8 mouse cellular contexts compared by ENCODE assay signal in genomic region chr9:65676358-65677118, GRCm38 (mm10). TPM values are rescaled to one million over a fixed set of nuclear protein-coding genes. Genes with fewer than 3 reads are reported as not detected.
DNase-seq lines count a peak whose midpoint lies in the region; ATAC-seq lines count a peak whose summit lies in the region.

No protein-coding gene starts in this region.

- peak overlapping the region; percentile 70 for H3K4me3 ChIP-seq in hindbrain, embryonic 16.5 days (ENCODE audit: low read length)
- H3K4me3 ChIP-seq in macrophage (ENCODE audit: inconsistent target) = peak overlapping the region; percentile 40

- H3K27ac ChIP-seq in hindbrain, embryonic 16.5 days (ENCODE audit: low read depth, low read length) = peak overlapping the region; percentile 70
- no peak overlapping the region for H3K27ac ChIP-seq in macrophage

- H3K9me3 ChIP-seq in hindbrain, embryonic 16.5 days (ENCODE audit: control insufficient read depth, low read length) = no peaks in the 10 kb centered on the region

- ATAC-seq in hindbrain, embryonic 16.5 days = peak; percentile 98

- H3K4me1 ChIP-seq in hindbrain, embryonic 16.5 days (ENCODE audit: control insufficient read depth, insufficient read depth, low read depth, low read length) = peaks cover 44% of the 10 kb centered on the region

- no peaks in the 10 kb centered on the region for H3K36me3 ChIP-seq in hindbrain, embryonic 16.5 days (ENCODE audit: control insufficient read depth, insufficient read depth, low read length)
- no peaks in the 10 kb centered on the region for H3K36me3 ChIP-seq in macrophage (ENCODE audit: inconsistent target)

- WGBS in hindbrain, embryonic 16.5 days = 0% methylated on average over 36 of the region's 51 CpGs
- WGBS in macrophage (ENCODE audit: missing documents) = under 1% methylated on average over 37 of the region's 51 CpGs

- peak overlapping the region; percentile 87 for H3K9ac ChIP-seq in hindbrain, embryonic 16.5 days (ENCODE audit: low read depth, low read length)

- DNase-seq in R1 (ENCODE audit: low read depth, low spot score) = peak; percentile 97
- DNase-seq in cerebellum, postnatal 25 days = peak; percentile 97 to 99
- peak; percentile 93 to 96 for DNase-seq in frontal cortex, postnatal 36 days (ENCODE audit: low spot score in 2 of 2)
- peak; percentile 96 to 97 for DNase-seq in left cerebral cortex, adult 18-20 months (ENCODE audit: low spot score in 2 of 2)
- DNase-seq in right cerebral cortex, adult 18-20 months = peak; percentile 97
- DNase-seq in urinary bladder, postnatal 10 days (ENCODE audit: low spot score) = peak; percentile 89

- no peaks in the 10 kb centered on the region for H3K27me3 ChIP-seq in hindbrain, embryonic 16.5 days (replicated peaks; ENCODE audit: control insufficient read depth, insufficient read depth, low read length)

- H3K4me2 ChIP-seq in hindbrain, embryonic 16.5 days (ENCODE audit: low read length) = peak overlapping the region; percentile 95

- H3K79me2 ChIP-seq in macrophage (ENCODE audit: inconsistent target) = peaks cover 32% of the 10 kb centered on the region; the same call in 1 of the 2 replicates

RNA-seq across cellular contexts. Expression of gene Oaz2, which starts 8.7 kb away (rescaled TPM):
- polyA plus RNA-seq in hindbrain, embryonic 16.5 days (2015; fragmentation: Nextera tagmentation; extraction: Ambion mirVana) = 419 and 449 TPM in 2 replicates
- total RNA-seq in left cerebral cortex, adult 18-20 months (2021) = 100 to 1,000 TPM; 241 to 243 TPM
- 10 to 100 TPM in 24 of 26 experiments, 1 to 10 TPM in 2; 6.8 to 44.1 (median 21.2) TPM for total RNA-seq in macrophage (2018; cell fraction: chromatin; rRNA removed)
- 10 to 100 TPM; 16.3 to 37.8 (median 26.7) TPM for total RNA-seq in macrophage (2018; cell fraction: cytosol; rRNA removed)
- total RNA-seq in macrophage (2018; cell fraction: nucleus; rRNA removed) = 10 to 100 TPM; 10.8 to 33.8 (median 18.9) TPM
- 21.6 to 39.7 TPM (median 24.0 TPM) in 3 replicates for polyA plus RNA-seq in macrophage (2018)

RNA-seq across cellular contexts. Expression of gene Rbpms2, which starts 47.1 kb away (rescaled TPM):
- 4.6 and 4.7 TPM in 2 replicates for polyA plus RNA-seq in hindbrain, embryonic 16.5 days (2015; fragmentation: Nextera tagmentation; extraction: Ambion mirVana)
- 1 to 10 TPM; 3.0 to 3.6 TPM for total RNA-seq in left cerebral cortex, adult 18-20 months (2021)
- total RNA-seq in macrophage (2018; cell fraction: chromatin; rRNA removed) = under 1 TPM in 3 of 26 experiments, not detected in 23; 0.44 to 0.67 (median 0.62) TPM
- under 1 TPM in 15 of 26 experiments, not detected in 11; 0.07 to 0.52 (median 0.22) TPM for total RNA-seq in macrophage (2018; cell fraction: cytosol; rRNA removed)
- total RNA-seq in macrophage (2018; cell fraction: nucleus; rRNA removed) = under 1 TPM in 3 of 26 experiments, not detected in 23; 0.36 to 0.56 (median 0.42) TPM
- polyA plus RNA-seq in macrophage (2018) = 0.14 to 0.42 TPM (median 0.28 TPM) in 3 replicates

Comparison
In these comparisons a context has a peak if more than half of its experiments do, and no peak if none do; other contexts are left out.
1. RNA of gene Oaz2, which starts 8.7 kb away (polyA plus RNA-seq): 419 to 449 TPM in hindbrain, embryonic 16.5 days; 21.6 to 39.7 TPM in macrophage; every median in the first group is over 10 times any median in the second.
2. Peak in every context shown above with its lines, with median percentiles within 50 percentile points of each other: DNase-seq.